Mouse (Mus musculus) kidney, postnatal 0 days (tissue): ENCODE measurements around the gene Scgb3a1. TPM values are rescaled to one million over a fixed set of nuclear protein-coding genes. Genes with fewer than 3 reads are reported as not detected.

Source experiments
- ATAC-seq: fragments of 200-750 bp; cut with Nextera tagmentation; replicated peaks from 2 replicates; pipeline ENCODE4 v1.8.0; 2017; ENCODE audit warnings: low read depth, moderate number of reproducible peaks, moderate TSS enrichment, moderate library complexity; ENCODE audit not compliant: low FRiP score
- DNase-seq: peaks from one replicate; pipeline ENCODE4 v3.0.0-alpha.2; 2016; ENCODE audit warnings: low spot score
- H3K27ac ChIP-seq: fragments of 300-500 bp; sonication (generic); 2 replicates; pipeline ENCODE4 v1.5.1; 2014; ENCODE audit warnings: mild to moderate bottlenecking
- H3K27me3 ChIP-seq: fragments of 300-500 bp; sonication (generic); 2 replicates; pipeline ENCODE4 v1.6.1; 2014; ENCODE audit warnings: low read length, mixed read lengths; ENCODE audit not compliant: insufficient read depth
- H3K36me3 ChIP-seq: fragments of 300-500 bp; sonication (generic); 2 replicates; pipeline ENCODE4 v1.6.1; 2014; ENCODE audit warnings: low read length, mixed read lengths; ENCODE audit not compliant: insufficient read depth
- H3K4me1 ChIP-seq: fragments of 300-500 bp; sonication (generic); replicated peaks from 2 replicates; pipeline ENCODE4 v1.6.1; 2014; ENCODE audit warnings: antibody characterized with exemption, low read length, mixed read lengths; ENCODE audit not compliant: insufficient read depth
- H3K4me2 ChIP-seq: fragments of 300-500 bp; sonication (generic); 2 replicates; pipeline ENCODE4 v1.6.1; 2014; ENCODE audit warnings: mild to moderate bottlenecking, low read length, moderate library complexity, mixed read lengths
- H3K4me3 ChIP-seq: fragments of 300-500 bp; sonication (generic); replicated peaks from 2 replicates; pipeline ENCODE4 v1.5.1; 2014; ENCODE audit warnings: low read depth, low read length
- H3K9ac ChIP-seq: fragments of 300-500 bp; sonication (generic); 2 replicates; pipeline ENCODE4 v1.6.1; 2014; ENCODE audit warnings: low read depth, low read length
- H3K9me3 ChIP-seq: fragments of 300-500 bp; sonication (generic); replicated peaks from 2 replicates; pipeline ENCODE4 v1.6.1; 2016; ENCODE audit warnings: low read length, inconsistent platforms, mixed read lengths
- CTCF ChIP-seq: IDR thresholded peaks from 2 replicates; pipeline ENCODE4 v1.5.1; 2016; ENCODE audit warnings: antibody characterized with exemption, low read depth, mild to moderate bottlenecking, moderate library complexity
- WGBS: fragments of 180-500 bp; shearing (Covaris S2); extraction: QIAGEN DNeasy Blood & Tissue Kit; methylation state at CpG from one replicate; pipeline ENCODE4 v1.1.7; 2014; 5-methylcytosine and 5-hydroxymethylcytosine counted together
- polyA plus RNA-seq: library from polyadenylated mRNA; unstranded; fragments of >200 nt; fragmentation: Nextera tagmentation; extraction: Ambion mirVana; gene quantifications from 2 replicates; pipeline ENCODE4 v1.2.1, GENCODE M21; 2015

Scgb3a1 gene
- polyA plus RNA-seq, 1 experiment from 2014 or later, result not detected

- no peak for TF ChIP-seq CTCF
- Histone ChIP-seq H3K4me1 (no peaks in the 10 kb centered on the region), H3K4me3 (no peak overlapping the region), H3K9ac (no peak overlapping the region), H3K4me2 (no peak overlapping the region), H3K36me3 (0 out of 2 replicates have a peak, but pooled peaks cover 10% of the 10 kb centered on the region), H3K27me3 (no peaks in the 10 kb centered on the region), H3K27ac (no peak overlapping the region), H3K9me3 (no peaks in the 10 kb centered on the region)
- 70% methylated on average over 4 of the region's 4 CpGs for WGBS
- DNase-seq, result no peak
- no peak for ATAC-seq
These were observed 2.1 kb downstream of the Scgb3a1 start for GRCm38 (mm10) chr11:49665462-49665861.

GRCm38 (mm10) chr11:49673433-49673832 is 10.0 kb downstream of the Scgb3a1 start:
- Histone ChIP-seq H3K4me3 (no peak overlapping the region), H3K4me1 (no peaks in the 10 kb centered on the region), H3K4me2 (no peak overlapping the region), H3K9ac (no peak overlapping the region), H3K36me3 (peaks cover 39% of the 10 kb centered on the region), H3K27me3 (no peaks in the 10 kb centered on the region), H3K9me3 (no peaks in the 10 kb centered on the region), H3K27ac (no peak overlapping the region)
- WGBS, result 72% methylated on average over 3 of the region's 3 CpGs
- no peak for DNase-seq
- no peak; the same call in 1 of the 2 replicates for TF ChIP-seq CTCF
- no peak for ATAC-seq

- Histone ChIP-seq H3K4me3 (no peak overlapping the region), H3K9me3 (no peaks in the 10 kb centered on the region), H3K36me3 (peaks cover 47% of the 10 kb centered on the region), H3K9ac (no peak overlapping the region), H3K4me2 (no peak overlapping the region), H3K4me1 (no peaks in the 10 kb centered on the region), H3K27me3 (no peaks in the 10 kb centered on the region), H3K27ac (no peak overlapping the region)
- no peak for TF ChIP-seq CTCF
- ATAC-seq (no peak), DNase-seq (no peak)
- 97% methylated on average over 12 of the region's 12 CpGs for WGBS
These were observed 21.0 kb downstream of the Scgb3a1 start for GRCm38 (mm10) chr11:49684237-49684973.

GRCm38 (mm10) chr11:49695013-49695412 is 31.6 kb downstream of the Scgb3a1 start:
- Histone ChIP-seq H3K27ac (no peak overlapping the region), H3K27me3 (no peaks in the 10 kb centered on the region), H3K4me1 (no peaks in the 10 kb centered on the region), H3K9me3 (no peaks in the 10 kb centered on the region), H3K9ac (no peak overlapping the region), H3K4me2 (no peak overlapping the region), H3K36me3 (peaks cover 21% of the 10 kb centered on the region), H3K4me3 (no peak overlapping the region)
- no peak for ATAC-seq
- no peak for DNase-seq
- TF ChIP-seq CTCF, result no peak
- WGBS, result 94% methylated on average over 3 of the region's 3 CpGs

GRCm38 (mm10) chr11:49695695-49696094 is 32.3 kb downstream of the Scgb3a1 start:
- peaks cover 21% of the 10 kb centered on the region for H3K36me3 ChIP-seq
- no peak for DNase-seq

GRCm38 (mm10) chr11:49696472-49696871 is 33.1 kb downstream of the Scgb3a1 start:
- Histone ChIP-seq H3K4me2 (no peak overlapping the region), H3K36me3 (peaks cover 26% of the 10 kb centered on the region), H3K4me3 (no peak overlapping the region), H3K4me1 (no peaks in the 10 kb centered on the region), H3K27ac (no peak overlapping the region), H3K9me3 (no peaks in the 10 kb centered on the region), H3K27me3 (no peaks in the 10 kb centered on the region), H3K9ac (no peak overlapping the region)
- no peak for TF ChIP-seq CTCF
- 86% methylated on average over 2 of the region's 2 CpGs for WGBS
- DNase-seq (no peak), ATAC-seq (no peak)

More at GRCm38 (mm10) chr11:49695695-49696094, 32.3 kb downstream of the Scgb3a1 start:
- Histone ChIP-seq H3K27ac (no peak overlapping the region), H3K9me3 (no peaks in the 10 kb centered on the region), H3K4me3 (no peak overlapping the region), H3K4me2 (no peak overlapping the region), H3K27me3 (no peaks in the 10 kb centered on the region), H3K9ac (no peak overlapping the region), H3K4me1 (no peaks in the 10 kb centered on the region)
- ATAC-seq, result no peak
- 91% methylated on average over 2 of the region's 2 CpGs for WGBS
- no peak for TF ChIP-seq CTCF

- H3K9ac ChIP-seq, result no peak overlapping the region
- 95% methylated on average over 5 of the region's 5 CpGs for WGBS
- no peak overlapping the region for H3K27ac ChIP-seq
- no peak overlapping the region for H3K4me2 ChIP-seq
- ATAC-seq, result no peak
- no peaks in the 10 kb centered on the region for H3K4me1 ChIP-seq
- no peaks in the 10 kb centered on the region for H3K27me3 ChIP-seq
- no peak for TF ChIP-seq CTCF
- H3K36me3 ChIP-seq, result peaks cover 27% of the 10 kb centered on the region
- no peaks in the 10 kb centered on the region for H3K9me3 ChIP-seq
- no peak overlapping the region for H3K4me3 ChIP-seq
- no peak for DNase-seq
These were observed 34.4 kb downstream of the Scgb3a1 start for GRCm38 (mm10) chr11:49697779-49698178.
